Mouse (Mus musculus) heart, adult 18-20 months (tissue): Measurements from ENCODE around the gene Olfr517. TPM values are rescaled to one million over a fixed set of nuclear protein-coding genes. Genes with fewer than 3 reads are reported as not detected.

Experiments used
- DNase-seq, 2 experiments: peaks; one replicate each; pipeline ENCODE4 v3.0.0; 2021 to 2022; ENCODE audit warnings: mixed read lengths in 1 of 2
- long read RNA-seq, 2 experiments: library from polyadenylated mRNA; stranded (forward); transcript quantifications; one replicate each; pipeline ENCODE4 v2.0.0; 2021
- total RNA-seq, 2 experiments: library from RNA; stranded (reverse); gene quantifications; 2 replicates each; pipeline ENCODE4 v1.2.3; 2021

Gene Olfr517
- not detected for total RNA-seq
- long read RNA-seq, experiment 1: 0 reads
- long read RNA-seq, experiment 2: 0 reads

GRCm38 (mm10) chr7:108872279-108872678 is at the start of gene Olfr517:
Olfr517 (minus strand) TSS chr7:108872379.
- no peak for DNase-seq

- no peak for DNase-seq
Measured at GRCm38 (mm10) chr7:108903969-108904368, 31.8 kb upstream of the Olfr517 start.

GRCm38 (mm10) chr7:108894320-108894719 is 22.1 kb upstream of the Olfr517 start, which contains the start of gene Olfr519:
Olfr519 (minus strand) TSS chr7:108894420.
- DNase-seq: no peak

GRCm38 (mm10) chr7:108884906-108885305 is 12.7 kb upstream of the Olfr517 start, which contains the start of gene Olfr518:
Olfr518 (minus strand) TSS chr7:108885006.
- DNase-seq: no peak

GRCm38 (mm10) chr7:108850429-108850828 is 21.8 kb downstream of the Olfr517 start, which contains the start of gene Olfr516:
Olfr516 (minus strand) TSS chr7:108850529.
- no peak for DNase-seq

GRCm38 (mm10) chr7:108825897-108826296 is 46.3 kb downstream of the Olfr517 start, which contains the start of gene Olfr514:
Olfr514 (minus strand) TSS chr7:108825997.
- no peak for DNase-seq

Other genes starting within 250 kb of the Olfr517 start
- not detected for gene Olfr508, start 242.4 kb downstream of the Olfr517 start, total RNA-seq
- not detected for gene Olfr509, start 220.5 kb downstream of the Olfr517 start, total RNA-seq
- gene Olfr510, start 206.0 kb downstream of the Olfr517 start, total RNA-seq: not detected
- not detected for gene Olfr512, start 159.1 kb downstream of the Olfr517 start, total RNA-seq
- not detected for gene Olfr513, start 121.4 kb downstream of the Olfr517 start, total RNA-seq
- gene Olfr514, start 46.4 kb downstream of the Olfr517 start, total RNA-seq: not detected
- gene Olfr516, start 21.9 kb downstream of the Olfr517 start, total RNA-seq: not detected
- gene Olfr518, start 12.6 kb upstream of the Olfr517 start, total RNA-seq: not detected
- gene Olfr519, start 22.0 kb upstream of the Olfr517 start, total RNA-seq: not detected
- 10 to 100 TPM; 19.7 to 19.8 TPM for gene Nlrp10, start 57.8 kb upstream of the Olfr517 start, total RNA-seq
- gene Eif3f, start 62.0 kb upstream of the Olfr517 start, total RNA-seq: 10 to 100 TPM; 88.1 to 95.2 TPM
- under 1 TPM; 0.35 to 0.41 TPM for gene Tub, start 78.0 kb upstream of the Olfr517 start, total RNA-seq
- gene Ric3, start 211.0 kb upstream of the Olfr517 start, total RNA-seq: 1 to 10 TPM; 2.6 to 3.4 TPM